Mouse (Mus musculus) ES-Bruce4 (cell line): Measurements from ENCODE around the gene Sertad4.

Experiments used
- CTCF ChIP-seq: IDR thresholded peaks from one replicate; pipeline ENCODE4 v1.8.1; 2011; ENCODE audit warnings: low read depth, low read length
- EP300 ChIP-seq: IDR thresholded peaks from 2 replicates; pipeline ENCODE4 v1.6.1; 2011; ENCODE audit warnings: low read depth, low read length; ENCODE audit not compliant: insufficient read depth
- POLR2A ChIP-seq: IDR thresholded peaks from one replicate; pipeline ENCODE4 v1.8.1; 2011; ENCODE audit warnings: low read length; ENCODE audit not compliant: insufficient read depth

- TF ChIP-seq POLR2A (no peak), EP300 (no peak), CTCF (no peak)
These were observed 32.7 kb downstream of the Sertad4 start for GRCm38 (mm10) chr1:192822652-192823525.
